ENCODE assay signal across 25 mouse cellular contexts in the genomic region with DNA sequence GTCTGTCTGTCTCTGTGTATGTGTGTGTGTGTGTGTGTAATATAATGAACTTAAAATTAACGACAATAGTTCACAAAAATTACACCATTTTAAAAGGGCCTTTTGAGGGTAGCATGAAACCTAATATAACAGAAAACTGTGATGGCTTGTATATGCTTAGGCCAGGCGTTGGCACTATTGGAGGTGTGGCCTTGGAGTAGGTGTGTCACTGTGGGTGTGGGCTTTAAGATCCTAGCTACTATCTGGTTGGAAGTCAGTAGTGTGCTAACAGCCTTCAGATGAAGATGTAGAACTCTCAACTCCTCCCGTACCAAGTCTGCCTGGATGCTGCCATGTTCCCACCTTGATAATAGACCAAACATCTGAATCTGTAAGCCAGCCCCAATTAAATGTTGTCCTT.
"Had no signal": no experiment of that assay in that cellular context is flagged by ENCODE, and none has a peak within 500 bp of the region (broad histone marks: within the 10 kb centered on the region; RNA-seq: fewer than 3 reads in every experiment).

No protein-coding gene starts in this region.

- H3K27ac ChIP-seq: heart, embryonic 10.5 days; hindbrain, embryonic 10.5 days; hindbrain, embryonic 12.5 days; hindbrain, embryonic 14.5 days; intestine, embryonic 15.5 days; left cerebral cortex, adult 2 months; limb, embryonic 10.5 days; limb, embryonic 12.5 days had no signal

- H3K9me3 ChIP-seq: heart, embryonic 10.5 days; heart, embryonic 12.5 days; hindbrain, embryonic 10.5 days; hindbrain, embryonic 12.5 days; intestine, embryonic 15.5 days; limb, embryonic 10.5 days; limb, embryonic 12.5 days had no signal

- H3K27me3 ChIP-seq: heart, embryonic 12.5 days; hindbrain, embryonic 12.5 days; intestine, embryonic 15.5 days; limb, embryonic 12.5 days had no signal

- DNase-seq: forebrain, postnatal 0 days; gastrocnemius, postnatal 14 days; gastrocnemius, postnatal 36 days; heart, adult 11 months; heart, postnatal 10 days; heart, postnatal 4 days; kidney, adult 18-20 months; kidney, adult 8-10 months; kidney, postnatal 10 days; kidney, postnatal 25 days; kidney, postnatal 4 days; layer of hippocampus, adult 9-11 months; layer of hippocampus, postnatal 36 days had no signal

- H3K4me3 ChIP-seq: heart, embryonic 10.5 days; heart, embryonic 12.5 days; hindbrain, embryonic 10.5 days; hindbrain, embryonic 12.5 days; intestine, embryonic 15.5 days; left cerebral cortex, adult 2 months; limb, embryonic 10.5 days; limb, embryonic 12.5 days had no signal

- H3K4me2 ChIP-seq: heart, embryonic 12.5 days; hindbrain, embryonic 12.5 days; hindbrain, embryonic 14.5 days; intestine, embryonic 15.5 days; limb, embryonic 12.5 days had no signal

- ATAC-seq: forebrain, postnatal 0 days; hindbrain, embryonic 16.5 days; inflammation-experienced regulatory T-cells, adult 6 months; intestine, embryonic 15.5 days; intestine, postnatal 0 days had no signal

- H3K36me3 ChIP-seq: heart, embryonic 10.5 days; heart, embryonic 12.5 days; hindbrain, embryonic 10.5 days; hindbrain, embryonic 12.5 days; intestine, embryonic 15.5 days; limb, embryonic 10.5 days; limb, embryonic 12.5 days had no signal

- H3K4me1 ChIP-seq: heart, embryonic 10.5 days; heart, embryonic 12.5 days; hindbrain, embryonic 10.5 days; hindbrain, embryonic 12.5 days; intestine, embryonic 15.5 days; limb, embryonic 10.5 days; limb, embryonic 12.5 days had no signal

- H3K9ac ChIP-seq: forebrain, postnatal 0 days; heart, embryonic 12.5 days; hindbrain, embryonic 12.5 days; hindbrain, embryonic 14.5 days; intestine, embryonic 15.5 days; limb, embryonic 12.5 days had no signal
